Mouse (Mus musculus) brain, embryonic 18.5 days (tissue): ENCODE results near the gene Olfr56.
"Not testable (repeated sequence)": the region's sequence is repeated elsewhere in the genome, so short reads cannot be mapped to it uniquely, and the experiment has no call there.

Source experiments
- DNase-seq: peaks from one replicate; pipeline ENCODE4 v3.0.0-alpha.2; 2012; ENCODE audit warnings: low read depth, low spot score

Gene Olfr56

DNA sequence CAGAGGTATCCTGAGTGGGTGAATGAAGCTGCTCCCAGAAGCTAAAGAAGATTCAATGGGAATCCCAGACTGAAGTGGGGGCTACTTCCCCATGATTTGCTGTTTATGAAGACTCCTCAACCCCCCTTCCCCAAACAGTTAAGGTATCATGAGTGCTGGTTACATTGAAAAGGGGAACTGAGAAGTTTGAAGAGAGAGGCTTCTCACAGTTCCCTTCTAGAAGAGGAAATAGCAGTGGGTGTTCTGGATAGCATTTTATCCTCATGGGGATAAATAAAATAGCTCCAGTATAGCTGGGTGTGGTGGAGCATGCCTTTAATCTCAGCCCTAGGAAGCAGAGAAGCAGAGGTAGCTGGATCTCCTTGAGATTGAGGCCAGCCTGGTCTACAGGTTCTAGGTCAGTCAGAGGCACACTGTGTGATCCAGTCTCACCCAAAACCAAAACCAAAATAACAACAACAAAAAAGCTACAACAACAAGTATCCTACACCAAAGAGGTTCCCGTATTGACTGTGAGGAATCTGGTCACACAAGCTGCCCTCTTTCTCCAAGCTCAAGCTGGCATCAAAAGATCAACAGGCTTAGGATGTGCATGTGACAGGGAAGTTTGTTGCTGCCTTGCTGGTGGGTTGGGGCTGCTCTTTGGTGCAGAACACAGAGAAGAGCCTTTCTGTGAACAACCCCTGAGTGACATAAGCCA, at the start of gene Olfr56:
Olfr56 (plus strand) TSS at position 650 of the 700 bp plus-strand sequence.
- DNase-seq: not testable (repeated sequence)

DNA sequence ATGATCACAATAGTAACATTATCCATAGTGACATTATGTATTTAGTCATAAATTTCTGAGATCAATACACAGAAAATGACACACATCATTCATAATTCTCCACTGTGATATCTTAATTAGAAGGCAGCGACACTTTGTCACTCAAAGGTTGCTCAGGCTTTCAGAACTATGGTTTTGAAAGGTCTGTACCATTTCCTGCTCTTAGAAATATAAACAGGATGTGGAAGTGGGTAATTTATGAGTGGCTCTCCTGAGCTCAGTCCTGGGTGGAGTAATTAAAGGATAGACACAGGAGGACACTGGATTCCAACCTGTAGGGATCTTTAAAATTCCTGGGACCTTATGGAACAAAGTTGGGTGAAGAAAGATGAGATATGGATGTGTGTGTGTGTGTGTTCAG, 45.3 kb upstream of the Olfr56 start:
- DNase-seq: not testable (repeated sequence)

DNA sequence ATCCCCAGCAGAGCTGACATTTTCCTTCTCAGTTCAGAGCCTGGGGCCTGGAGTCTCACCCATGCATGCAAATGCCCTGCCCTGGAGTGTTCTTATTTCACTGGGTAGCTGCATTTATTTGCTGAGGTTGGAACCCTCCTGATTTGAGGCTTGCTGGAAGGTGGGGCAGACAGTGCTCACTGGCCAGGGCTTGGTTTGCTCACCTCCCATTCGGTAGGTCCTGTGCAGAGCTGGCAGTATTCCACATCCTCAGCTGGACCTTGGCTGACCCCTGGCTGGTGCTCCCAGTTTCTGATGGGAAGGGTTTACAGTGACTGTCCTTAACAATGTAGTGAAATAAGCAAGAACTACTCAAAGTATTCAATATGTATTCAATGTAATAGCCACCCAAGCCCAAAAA, 44.8 kb upstream of the Olfr56 start:
- DNase-seq: not testable (repeated sequence)

DNA sequence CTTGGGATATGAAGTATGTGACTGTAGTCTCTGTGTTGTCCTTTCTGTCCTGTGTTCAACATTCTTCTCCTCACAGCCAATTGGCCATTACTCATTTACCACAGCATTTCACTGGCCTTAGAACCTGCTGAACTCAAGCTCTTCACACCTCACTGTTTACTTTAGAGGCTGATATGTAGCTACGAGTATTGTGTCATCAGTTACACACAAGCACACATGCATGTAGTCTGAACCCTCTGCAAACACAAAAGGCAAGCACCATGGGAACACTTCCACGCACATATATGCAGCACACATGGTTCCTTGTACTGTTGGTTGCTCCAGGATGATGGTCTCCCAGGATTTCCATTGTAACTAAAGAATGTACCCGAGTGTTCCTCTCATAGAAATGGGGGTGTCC, 43.4 kb upstream of the Olfr56 start:
- not testable (repeated sequence) for DNase-seq

DNA sequence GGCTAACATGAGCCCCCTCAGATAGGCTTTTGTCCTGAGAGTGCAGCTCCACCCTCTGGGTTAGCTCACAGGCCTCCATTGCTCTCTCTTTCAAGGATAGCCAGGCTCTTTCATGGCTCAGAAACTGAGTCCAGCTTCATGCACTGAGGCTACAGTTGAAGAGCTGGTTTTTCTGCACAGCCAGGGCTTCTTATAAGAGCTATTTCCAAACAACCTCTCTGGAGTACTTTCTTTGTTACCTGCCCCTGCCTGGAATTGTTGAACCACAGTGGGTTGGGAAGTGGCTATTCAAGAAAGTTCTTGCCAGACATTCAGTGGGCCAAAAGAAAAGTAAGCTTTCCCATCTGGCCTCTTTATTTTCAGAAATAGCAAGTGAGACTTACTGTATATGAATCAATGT, 39.4 kb upstream of the Olfr56 start:
- DNase-seq: not testable (repeated sequence)

DNA sequence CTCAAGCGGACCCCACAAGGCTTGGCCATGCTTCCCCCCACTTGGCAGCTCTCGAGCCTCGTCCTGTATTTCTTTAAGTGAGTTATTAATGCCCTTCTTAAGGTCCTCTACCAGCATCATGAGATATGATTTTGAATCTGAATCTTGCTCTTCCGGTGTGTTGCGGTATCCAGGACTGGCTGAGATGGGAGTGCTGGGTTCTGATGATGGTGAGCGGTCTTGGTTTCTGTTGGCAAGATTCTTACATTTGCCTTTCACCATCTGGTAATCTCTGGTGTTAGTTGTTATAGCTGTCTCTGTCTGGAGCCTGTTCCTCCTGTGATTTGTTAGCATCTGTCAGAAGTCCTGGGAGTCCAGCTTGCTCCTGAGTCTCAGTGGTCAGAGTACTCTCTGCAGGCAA, 32.6 kb upstream of the Olfr56 start, which contains the start of gene Psme2b:
Psme2b (minus strand) TSS at position 101 of the 400 bp plus-strand sequence.
- DNase-seq: not testable (repeated sequence)

DNA sequence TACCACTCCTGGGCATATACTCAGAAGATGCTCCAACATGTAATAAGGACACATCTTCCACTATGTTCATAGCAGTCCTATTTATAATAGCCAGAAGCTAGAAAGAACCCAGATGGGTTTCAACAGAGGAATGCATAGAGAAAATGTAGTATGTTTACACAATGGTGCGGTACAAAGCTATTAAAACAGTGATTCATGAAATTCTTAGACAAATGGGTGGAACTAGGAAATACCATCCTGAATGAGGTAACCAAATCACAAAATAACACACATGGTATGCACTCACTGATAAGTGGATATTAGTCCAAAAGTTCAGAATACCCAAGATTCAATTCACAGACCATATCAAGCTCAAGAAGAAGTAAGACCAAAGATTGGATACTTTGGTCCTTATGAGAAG, 4.0 kb upstream of the Olfr56 start:
- DNase-seq: not testable (repeated sequence)

DNA sequence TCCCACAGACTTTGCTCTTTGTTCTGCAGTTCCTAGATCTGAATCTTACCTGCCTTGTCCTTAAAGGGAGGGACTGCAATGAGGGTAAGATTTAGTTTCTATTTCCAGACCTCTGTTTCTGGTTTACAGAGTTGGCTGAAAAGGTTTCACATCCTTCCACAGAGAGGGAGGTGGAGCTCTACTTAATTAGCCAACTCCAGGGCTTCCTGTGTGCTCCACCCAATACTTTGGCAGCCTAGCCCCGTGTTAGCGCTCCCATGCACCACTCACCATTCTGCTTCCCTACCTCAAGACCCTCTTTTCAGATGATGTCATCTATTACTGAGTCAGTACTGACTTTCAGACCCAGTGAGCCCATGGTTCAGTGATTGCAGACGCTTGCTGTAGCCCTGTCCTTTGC, 562 bp downstream of the Olfr56 start, which contains the start of gene 9930111J21Rik1:
9930111J21Rik1 (minus strand) TSS at position 148 of the 400 bp plus-strand sequence.
- DNase-seq: not testable (repeated sequence)

DNA sequence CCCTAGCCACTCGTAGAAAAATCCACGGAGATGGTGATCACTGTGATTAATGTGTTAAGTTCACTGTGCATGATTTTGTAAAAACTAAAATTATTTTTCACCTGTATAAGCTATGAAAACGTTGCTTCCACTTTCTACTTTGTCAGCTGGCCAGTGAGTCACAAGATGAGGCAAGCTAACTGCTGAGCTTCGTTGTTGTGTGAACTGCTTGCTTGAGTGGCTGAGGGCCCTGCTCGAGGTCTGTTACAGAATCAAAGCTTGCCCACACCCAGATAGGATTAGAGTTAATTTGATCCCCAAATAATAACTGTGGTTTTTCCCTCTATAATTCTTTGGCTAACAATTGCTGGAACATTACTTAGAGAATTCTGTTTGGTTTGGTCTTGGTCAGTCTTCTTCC, 1.4 kb downstream of the Olfr56 start:
- DNase-seq: not testable (repeated sequence)

DNA sequence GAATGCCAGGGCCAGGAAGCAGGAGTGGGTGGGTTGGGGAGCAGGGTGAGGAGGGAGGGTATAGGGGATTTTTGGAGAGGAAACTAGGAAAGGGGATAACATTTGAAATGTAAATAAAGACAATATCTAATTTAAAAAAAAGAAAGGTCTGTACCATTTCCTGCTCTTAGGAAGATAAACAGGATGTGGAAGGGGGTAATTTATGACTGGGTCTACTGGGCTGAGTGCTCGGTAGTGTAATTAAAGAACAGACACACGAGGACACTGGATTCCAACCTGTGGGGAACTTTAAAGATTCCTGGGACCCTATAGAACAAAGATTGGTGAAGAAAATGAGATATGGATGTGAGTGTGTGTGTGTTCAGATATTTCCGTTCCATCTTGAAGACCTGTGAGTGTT, 4.2 kb downstream of the Olfr56 start:
- not testable (repeated sequence) for DNase-seq

DNA sequence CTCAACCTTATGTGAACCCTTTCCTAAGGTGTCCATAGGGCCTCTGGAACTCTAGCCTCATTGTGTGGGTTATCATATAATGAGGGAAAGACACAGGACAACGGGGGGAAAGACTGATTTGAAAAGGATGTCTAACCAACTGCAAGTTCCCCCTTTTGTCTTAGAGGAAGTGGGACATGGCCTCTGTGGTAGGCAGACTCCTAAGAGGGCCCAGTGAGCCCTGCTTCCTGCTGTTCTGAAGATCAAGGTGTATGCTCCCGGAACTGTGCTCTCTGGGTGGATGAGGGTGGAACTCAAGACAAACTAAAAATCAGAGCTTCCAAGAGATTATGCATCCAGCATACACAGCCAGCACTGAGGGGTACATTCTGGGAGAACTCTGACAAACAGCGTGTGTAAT, 9.5 kb downstream of the Olfr56 start:
- DNase-seq: not testable (repeated sequence)

DNA sequence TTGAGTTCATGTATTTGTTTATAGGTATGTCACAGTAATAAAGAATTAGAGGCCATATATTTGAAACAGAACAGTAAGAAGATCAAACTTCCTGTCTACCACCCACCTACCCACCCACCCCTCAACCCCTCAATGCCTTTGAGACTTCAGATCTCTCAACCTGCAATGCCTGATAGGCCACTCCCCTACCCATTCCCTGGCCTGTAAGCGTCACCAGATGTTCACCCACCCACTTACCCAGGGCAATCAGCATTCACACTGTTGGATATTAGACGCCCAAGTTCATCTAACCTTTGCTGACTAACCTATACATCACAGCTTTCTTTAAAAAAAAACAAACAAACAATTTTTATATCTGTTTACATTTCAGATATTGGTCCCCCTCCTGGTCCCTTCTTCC, 11.3 kb downstream of the Olfr56 start:
- DNase-seq: not testable (repeated sequence)

DNA sequence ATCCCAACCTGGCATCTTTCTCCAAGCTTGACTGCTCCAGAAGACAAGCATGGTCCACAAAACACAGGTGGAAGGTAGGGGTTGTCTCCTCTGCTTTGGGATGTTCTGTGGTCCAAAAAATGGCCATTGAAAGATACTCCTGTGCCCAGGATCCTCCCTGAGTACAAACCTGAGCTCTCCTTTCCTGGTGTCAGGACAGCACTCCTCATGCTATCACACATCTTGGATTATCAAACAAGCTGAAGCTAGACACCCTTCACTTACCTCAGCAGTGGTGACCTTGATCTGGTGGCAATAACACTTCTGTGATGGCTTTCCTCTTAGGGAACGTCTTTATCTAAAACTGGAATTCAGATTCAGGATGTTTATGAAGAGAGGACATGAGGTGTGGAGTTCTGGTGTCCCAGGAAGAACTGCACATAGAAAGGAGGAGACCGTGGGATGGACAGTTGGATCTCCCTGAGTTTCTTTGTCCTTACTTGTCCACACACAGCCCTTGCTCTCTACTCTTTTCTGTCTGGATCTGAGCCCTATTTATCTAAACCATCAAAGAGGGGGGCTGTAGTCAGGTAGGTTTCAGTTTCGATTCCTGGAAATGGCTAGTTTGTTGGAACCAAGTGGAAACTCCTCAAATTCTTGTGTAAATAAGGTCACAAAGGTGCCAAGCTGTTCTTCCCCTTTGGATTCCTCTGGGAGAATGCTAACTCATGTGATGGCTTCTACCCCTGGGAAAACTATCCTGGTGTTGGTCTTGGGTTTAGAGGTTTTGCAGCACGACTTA, 13.2 kb downstream of the Olfr56 start, which contains the start of gene Gm12185:
Gm12185 (minus strand) TSS at position 487 of the 781 bp plus-strand sequence.
- not testable (repeated sequence) for DNase-seq

DNA sequence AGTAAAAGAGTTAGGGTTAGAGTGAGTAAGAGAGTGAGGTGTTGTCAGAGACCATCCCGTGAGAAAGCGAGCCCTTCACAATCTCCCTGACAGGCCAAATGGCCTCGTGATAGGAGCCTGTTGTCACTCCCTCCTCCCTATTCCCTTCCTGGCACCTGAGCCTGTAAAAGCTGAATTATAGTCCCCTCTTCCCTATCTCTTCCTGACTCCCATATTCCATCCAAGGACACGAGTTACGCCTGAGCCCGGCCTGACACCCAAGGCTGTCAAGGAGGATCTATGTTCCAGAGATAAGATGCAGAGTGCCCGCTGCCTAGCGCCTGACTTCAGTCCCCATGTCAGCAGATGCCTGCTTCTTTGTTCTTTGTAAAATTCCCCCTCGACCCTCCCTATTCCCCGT, 14.6 kb downstream of the Olfr56 start:
- not testable (repeated sequence) for DNase-seq

DNA sequence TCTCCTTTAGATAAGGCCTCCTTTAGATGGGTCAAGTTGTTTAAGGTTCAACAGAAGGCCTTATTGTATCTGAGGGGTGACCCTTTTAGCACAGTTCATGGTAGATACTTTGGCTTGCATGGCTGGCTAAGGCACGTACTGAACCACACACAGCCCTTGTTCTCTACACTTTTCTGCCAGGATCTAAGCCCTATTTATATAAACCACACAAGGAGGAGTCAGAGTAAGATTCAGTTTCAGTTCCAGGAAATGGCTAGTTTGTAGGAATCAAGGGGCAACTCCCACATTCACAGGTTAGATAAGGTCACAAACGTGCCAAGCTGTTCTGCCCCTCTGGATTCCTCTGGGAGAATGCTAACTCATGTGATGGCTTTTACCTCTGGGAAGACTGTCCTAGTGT, 15.3 kb downstream of the Olfr56 start, which contains the start of gene Tgtp1:
Tgtp1 (minus strand) TSS at position 155 of the 400 bp plus-strand sequence.
- DNase-seq: not testable (repeated sequence)

DNA sequence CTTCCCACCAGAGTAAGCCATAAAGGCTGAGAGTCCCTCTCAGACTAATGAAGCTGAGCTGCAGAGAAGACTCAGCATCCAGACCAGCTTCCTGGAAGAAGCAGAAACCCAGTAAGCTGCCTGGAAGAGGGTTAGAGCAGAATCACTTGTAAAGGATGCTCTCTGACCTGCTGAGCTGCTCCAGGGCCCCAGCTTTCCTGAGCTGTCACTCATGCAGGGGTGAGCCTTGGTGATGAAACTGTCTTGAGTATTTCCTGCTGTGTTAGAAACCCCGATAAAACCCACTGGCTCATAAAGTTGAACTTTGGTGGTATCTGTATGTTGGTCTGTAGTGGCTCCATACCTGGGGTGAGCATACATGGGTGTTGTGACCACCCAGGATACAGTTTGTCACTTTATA, 21.7 kb downstream of the Olfr56 start:
- not testable (repeated sequence) for DNase-seq

DNA sequence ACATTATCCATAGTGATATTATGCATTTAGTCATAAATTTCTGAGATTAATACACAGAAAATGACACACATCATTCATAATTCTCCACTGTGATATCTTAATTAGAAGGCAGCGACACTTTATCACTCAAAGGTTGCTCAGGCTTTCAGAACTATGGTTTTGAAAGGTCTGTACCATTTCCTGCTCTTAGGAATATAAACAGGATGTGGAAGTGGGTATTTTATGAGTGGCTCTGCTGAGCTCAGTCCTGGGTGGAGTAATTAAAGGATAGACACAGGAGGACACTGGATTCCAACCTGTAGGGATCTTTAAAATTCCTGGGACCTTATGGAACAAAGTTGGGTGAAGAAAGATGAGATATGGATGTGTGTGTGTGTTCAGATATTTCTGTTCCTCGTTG, 27.6 kb downstream of the Olfr56 start:
- DNase-seq: not testable (repeated sequence)

DNA sequence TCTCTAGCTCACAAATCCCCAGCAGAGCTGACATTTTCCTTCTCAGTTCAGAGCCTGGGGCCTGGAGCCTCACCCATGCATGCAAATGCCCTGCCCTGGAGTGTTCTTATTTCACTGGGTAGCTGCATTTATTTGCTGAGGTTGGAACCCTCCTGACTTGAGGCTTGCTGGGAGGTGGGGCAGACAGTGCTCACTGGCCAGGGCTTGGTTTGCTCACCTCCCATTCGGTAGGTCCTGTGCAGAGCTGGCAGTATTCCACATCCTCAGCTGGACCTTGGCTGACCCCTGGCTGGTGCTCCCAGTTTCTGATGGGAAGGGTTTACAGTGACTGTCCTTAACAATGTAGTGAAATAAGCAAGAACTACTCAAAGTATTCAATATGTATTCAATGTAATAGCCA, 28.1 kb downstream of the Olfr56 start:
- DNase-seq: not testable (repeated sequence)

DNA sequence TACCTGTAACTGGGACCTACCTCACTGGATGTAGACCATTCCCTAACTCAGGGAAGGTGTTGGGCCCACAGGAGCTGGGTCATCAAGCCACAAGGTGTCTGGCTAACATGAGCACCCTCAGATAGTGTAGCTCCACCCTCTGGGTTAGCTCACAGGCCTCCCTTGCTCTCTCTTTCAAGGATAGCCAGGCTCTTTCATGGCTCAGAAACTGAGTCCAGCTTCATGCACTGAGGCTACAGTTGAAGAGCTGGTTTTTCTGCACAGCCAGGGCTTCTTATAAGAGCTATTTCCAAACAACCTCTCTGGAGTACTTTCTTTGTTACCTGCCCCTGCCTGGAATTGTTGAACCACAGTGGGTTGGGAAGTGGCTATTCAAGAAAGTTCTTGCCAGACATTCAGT, 33.4 kb downstream of the Olfr56 start:
- DNase-seq: not testable (repeated sequence)

DNA sequence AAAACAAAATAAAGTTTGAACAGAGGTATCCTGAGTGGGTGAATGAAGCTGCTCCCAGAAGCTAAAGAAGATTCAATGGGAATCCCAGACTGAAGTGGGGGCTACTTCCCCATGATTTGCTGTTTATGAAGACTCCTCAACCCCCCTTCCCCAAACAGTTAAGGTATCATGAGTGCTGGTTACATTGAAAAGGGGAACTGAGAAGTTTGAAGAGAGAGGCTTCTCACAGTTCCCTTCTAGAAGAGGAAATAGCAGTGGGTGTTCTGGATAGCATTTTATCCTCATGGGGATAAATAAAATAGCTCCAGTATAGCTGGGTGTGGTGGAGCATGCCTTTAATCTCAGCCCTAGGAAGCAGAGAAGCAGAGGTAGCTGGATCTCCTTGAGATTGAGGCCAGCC, 71.4 kb downstream of the Olfr56 start:
- DNase-seq: not testable (repeated sequence)

DNA sequence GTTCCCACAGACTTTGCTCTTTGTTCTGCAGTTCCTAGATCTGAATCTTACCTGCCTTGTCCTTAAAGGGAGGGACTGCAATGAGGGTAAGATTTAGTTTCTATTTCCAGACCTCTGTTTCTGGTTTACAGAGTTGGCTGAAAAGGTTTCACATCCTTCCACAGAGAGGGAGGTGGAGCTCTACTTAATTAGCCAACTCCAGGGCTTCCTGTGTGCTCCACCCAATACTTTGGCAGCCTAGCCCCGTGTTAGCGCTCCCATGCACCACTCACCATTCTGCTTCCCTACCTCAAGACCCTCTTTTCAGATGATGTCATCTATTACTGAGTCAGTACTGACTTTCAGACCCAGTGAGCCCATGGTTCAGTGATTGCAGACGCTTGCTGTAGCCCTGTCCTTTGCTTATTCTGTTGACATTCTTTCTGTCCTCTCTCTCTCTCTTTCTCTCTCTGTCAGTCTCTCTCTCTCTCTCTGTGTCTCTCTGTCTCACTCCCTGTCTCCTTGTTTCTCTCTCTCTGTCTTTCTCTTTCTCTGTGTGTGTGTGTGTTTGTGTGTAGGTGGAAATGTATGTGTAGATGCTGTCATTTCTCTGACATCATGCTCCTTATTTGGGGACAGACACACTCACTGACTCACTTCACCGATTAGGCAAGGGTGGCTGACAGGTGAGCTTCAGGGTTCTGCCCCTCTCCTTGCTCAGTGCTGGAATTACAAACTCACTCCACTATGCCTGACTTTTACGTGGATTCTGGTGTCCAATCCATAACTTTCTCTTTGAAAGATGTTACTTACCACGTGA, 72.6 kb downstream of the Olfr56 start, which contains the start of gene 9930111J21Rik2:
9930111J21Rik2 (minus strand) TSS at position 150 of the 799 bp plus-strand sequence.
- not testable (repeated sequence) for DNase-seq
